Mouse (Mus musculus) hindbrain, embryonic 11.5 days (tissue): ENCODE results near the gene Klf14. TPM values are rescaled to one million over a fixed set of nuclear protein-coding genes. Genes with fewer than 3 reads are reported as not detected.

ENCODE experiments used
- ATAC-seq: fragments of 200-750 bp; cut with Nextera tagmentation; 2 replicates; pipeline ENCODE4 v1.8.0; 2017; ENCODE audit warnings: mild to moderate bottlenecking, moderate TSS enrichment, moderate library complexity; ENCODE audit not compliant: low FRiP score
- DNase-seq: peaks from one replicate; pipeline ENCODE4 v3.0.0-alpha.2; 2015; ENCODE audit warnings: low spot score
- H3K27ac ChIP-seq: fragments of 300-500 bp; sonication (generic); 2 replicates; pipeline ENCODE4 v1.5.1; 2014; ENCODE audit warnings: mild to moderate bottlenecking, low read depth, low read length
- H3K27me3 ChIP-seq: fragments of 300-500 bp; sonication (generic); 2 replicates; pipeline ENCODE4 v1.6.1; 2014; ENCODE audit warnings: mild to moderate bottlenecking, low read length, moderate library complexity, mixed read lengths; ENCODE audit not compliant: control insufficient read depth, insufficient read depth
- H3K36me3 ChIP-seq: fragments of 300-500 bp; sonication (generic); 2 replicates; pipeline ENCODE4 v1.6.1; 2014; ENCODE audit warnings: mild to moderate bottlenecking, low read length, moderate library complexity, mixed read lengths; ENCODE audit not compliant: control insufficient read depth, insufficient read depth
- H3K4me1 ChIP-seq: fragments of 300-500 bp; sonication (generic); replicated peaks from 2 replicates; pipeline ENCODE4 v1.6.1; 2014; ENCODE audit warnings: low read length, mixed read lengths; ENCODE audit not compliant: control insufficient read depth, insufficient read depth
- H3K4me2 ChIP-seq: fragments of 300-500 bp; sonication (generic); replicated peaks from 2 replicates; pipeline ENCODE4 v1.6.1; 2014; ENCODE audit warnings: mild to moderate bottlenecking, low read depth, low read length
- H3K4me3 ChIP-seq: fragments of 300-500 bp; sonication (generic); 2 replicates; pipeline ENCODE4 v1.5.1; 2014; ENCODE audit warnings: low read depth, low read length
- H3K9ac ChIP-seq: fragments of 300-500 bp; sonication (generic); 2 replicates; pipeline ENCODE4 v1.6.1; 2014; ENCODE audit warnings: low read depth, low read length
- H3K9me3 ChIP-seq: fragments of 300-500 bp; sonication (generic); 2 replicates; pipeline ENCODE4 v1.6.1; 2016; ENCODE audit warnings: low read length; ENCODE audit not compliant: control insufficient read depth
- WGBS: fragments of 180-500 bp; shearing (Covaris S2); extraction: QIAGEN DNeasy Blood & Tissue Kit; methylation state at CpG from one replicate; pipeline ENCODE4 v1.1.7; 2014; 5-methylcytosine and 5-hydroxymethylcytosine counted together
- polyA plus RNA-seq: library from polyadenylated mRNA; unstranded; fragments of >200 nt; fragmentation: Nextera tagmentation; extraction: Ambion mirVana; gene quantifications from 2 replicates; pipeline ENCODE4 v1.2.1, GENCODE M21; 2014

Klf14 gene
- polyA plus RNA-seq, 1 experiment from 2014 or later = 0.45 TPM

GRCm38 (mm10) chr6:30957784-30958735 is 818 bp downstream of the Klf14 start:
- Histone ChIP-seq H3K27ac (no peak overlapping the region), H3K27me3 (peaks cover 42% of the 10 kb centered on the region), H3K4me1 (0 out of 2 replicates have a peak, but pooled peaks cover 4% of the 10 kb centered on the region), H3K4me3 (peak overlapping the region; percentile 47), H3K9me3 (peaks cover 19% of the 10 kb centered on the region), H3K9ac (no peak overlapping the region), H3K4me2 (peak overlapping the region; percentile 82), H3K36me3 (no peaks in the 10 kb centered on the region)
- ATAC-seq (0 out of 2 replicates have a peak, but pooled peaks have one; percentile 17), DNase-seq (peak; percentile 66)
- WGBS = 2% methylated on average over 84 of the region's 84 CpGs

GRCm38 (mm10) chr6:30939264-30939663 is 19.6 kb downstream of the Klf14 start:
- H3K9me3 ChIP-seq = no peaks in the 10 kb centered on the region
- H3K27ac ChIP-seq = no peak overlapping the region
- H3K27me3 ChIP-seq = no peaks in the 10 kb centered on the region
- 77% methylated on average over 5 of the region's 5 CpGs for WGBS
- H3K4me1 ChIP-seq = no peaks in the 10 kb centered on the region
- DNase-seq (no peak), ATAC-seq (no peak)
- no peak overlapping the region for H3K4me2 ChIP-seq
- H3K4me3 ChIP-seq = no peak overlapping the region
- H3K36me3 ChIP-seq = no peaks in the 10 kb centered on the region
- no peak overlapping the region for H3K9ac ChIP-seq

GRCm38 (mm10) chr6:30922821-30923220 is 36.1 kb downstream of the Klf14 start:
- ATAC-seq (no peak), DNase-seq (peak; percentile 14)
- no peaks in the 10 kb centered on the region for H3K4me1 ChIP-seq
- no peaks in the 10 kb centered on the region for H3K9me3 ChIP-seq
- 38% methylated on average over 2 of the region's 2 CpGs for WGBS
- 0 out of 2 replicates have a peak, but pooled peaks cover 2% of the 10 kb centered on the region for H3K27me3 ChIP-seq
- H3K4me3 ChIP-seq = no peak overlapping the region
- H3K36me3 ChIP-seq = no peaks in the 10 kb centered on the region
- H3K27ac ChIP-seq = no peak overlapping the region
- H3K9ac ChIP-seq = no peak overlapping the region
- H3K4me2 ChIP-seq = no peak overlapping the region

DNA sequence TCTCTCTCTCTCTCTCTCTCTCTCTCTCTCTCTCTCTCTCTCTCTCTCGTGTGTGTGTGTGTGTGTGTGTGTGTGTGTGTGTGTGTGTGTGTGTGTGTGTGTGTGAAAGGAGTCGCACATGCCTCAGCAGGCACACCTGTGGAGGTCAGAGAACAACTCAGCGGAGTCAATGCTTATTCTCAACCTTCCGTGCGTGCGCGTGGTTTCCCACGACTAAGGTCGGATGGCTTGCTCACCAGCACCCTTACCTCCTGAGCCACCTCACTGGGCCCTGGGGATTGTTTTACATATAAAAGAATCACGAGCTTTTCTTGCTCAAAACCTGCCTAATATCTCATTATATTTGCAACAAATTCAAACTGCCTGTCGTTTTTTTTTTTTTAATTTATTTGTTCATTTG is 37.1 kb downstream of the Klf14 start:
- no peak for ATAC-seq
- WGBS = 78% methylated on average over 10 of the region's 11 CpGs
- H3K27ac ChIP-seq = no peak overlapping the region
- no peak overlapping the region for H3K4me3 ChIP-seq
- H3K27me3 ChIP-seq = 0 out of 2 replicates have a peak, but pooled peaks cover 2% of the 10 kb centered on the region
- H3K36me3 ChIP-seq = no peaks in the 10 kb centered on the region
- H3K4me1 ChIP-seq = no peaks in the 10 kb centered on the region
- DNase-seq = no peak
- H3K9ac ChIP-seq = no peak overlapping the region
- H3K9me3 ChIP-seq = no peaks in the 10 kb centered on the region
- H3K4me2 ChIP-seq = no peak overlapping the region

- peak; percentile 38 for DNase-seq
- H3K27ac ChIP-seq = no peak overlapping the region
- 0 out of 2 replicates have a peak overlapping the region, but pooled peaks have one; percentile 8 for H3K4me3 ChIP-seq
- 58% methylated on average over 21 of the region's 21 CpGs for WGBS
- peak overlapping the region; percentile 20; the same call in 1 of the 2 replicates for H3K4me2 ChIP-seq
- no peak for ATAC-seq
- H3K4me1 ChIP-seq = no peaks in the 10 kb centered on the region
- H3K9ac ChIP-seq = peak overlapping the region; percentile 43; the same call in 1 of the 2 replicates
- H3K9me3 ChIP-seq = no peaks in the 10 kb centered on the region
- H3K36me3 ChIP-seq = no peaks in the 10 kb centered on the region
- H3K27me3 ChIP-seq = 0 out of 2 replicates have a peak, but pooled peaks cover 2% of the 10 kb centered on the region
Observed at GRCm38 (mm10) chr6:30920834-30921675, 37.8 kb downstream of the Klf14 start.

- H3K36me3 ChIP-seq = no peaks in the 10 kb centered on the region
- H3K4me3 ChIP-seq = no peak within 1 kb of the TSS
- H3K27ac ChIP-seq = no peak within 1 kb of the TSS
- 93% methylated on average over 2 of the region's 2 CpGs for WGBS
- H3K9ac ChIP-seq = no peak within 1 kb of the TSS
- no peaks in the 10 kb centered on the region for H3K4me1 ChIP-seq
- H3K27me3 ChIP-seq = no peaks in the 10 kb centered on the region
- no peaks in the 10 kb centered on the region for H3K9me3 ChIP-seq
- DNase-seq (no peak), ATAC-seq (no peak)
- H3K4me2 ChIP-seq = no peak within 1 kb of the TSS
Observed at GRCm38 (mm10) chr6:30915473-30915872, 43.4 kb downstream of the Klf14 start, which contains the start of gene Tsga13. Tsga13 (minus strand) TSS chr6:30915573.

DNA sequence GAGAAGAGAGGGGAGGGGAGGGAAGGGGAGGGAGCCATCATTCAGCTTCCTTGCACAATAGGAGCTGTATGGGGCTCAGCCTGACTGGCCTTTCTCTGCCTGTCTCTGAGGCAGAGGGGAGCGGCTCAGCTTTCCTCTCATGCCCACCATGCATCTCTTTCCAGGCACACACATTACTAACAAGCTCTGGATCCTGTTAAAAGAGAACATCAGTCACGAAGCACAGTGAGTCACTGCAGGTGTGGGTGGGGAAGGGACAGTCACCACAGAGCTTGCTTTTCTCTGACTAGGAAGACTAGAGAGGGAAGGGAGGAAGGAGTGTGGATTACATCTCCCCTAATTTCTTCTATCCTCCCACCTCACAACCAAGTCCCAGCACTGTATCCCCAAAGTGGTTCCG is 50.9 kb downstream of the Klf14 start:
- no peak overlapping the region for H3K27ac ChIP-seq
- no peaks in the 10 kb centered on the region for H3K27me3 ChIP-seq
- no peaks in the 10 kb centered on the region for H3K9me3 ChIP-seq
- ATAC-seq (no peak), DNase-seq (no peak)
- WGBS = 49% methylated on average over 3 of the region's 3 CpGs
- no peak overlapping the region for H3K4me2 ChIP-seq
- H3K4me1 ChIP-seq = no peaks in the 10 kb centered on the region
- H3K9ac ChIP-seq = 0 out of 2 replicates have a peak overlapping the region, but pooled peaks have one; percentile 11
- H3K36me3 ChIP-seq = no peaks in the 10 kb centered on the region
- no peak overlapping the region for H3K4me3 ChIP-seq
